Mouse (Mus musculus): Measurements from ENCODE around the gene Psrc1.

GRCm38 (mm10) chr3:108389111-108389545 lies 5.5 kb downstream of the Psrc1 start:
- TF ChIP-seq EP300 (IDR thresholded peaks at IDR 0.05; ENCODE audit: low read depth) (no peak), CTCF (IDR thresholded peaks at IDR 0.05; ENCODE audit: low read depth) (peak; percentile 99)
